Mouse (Mus musculus): ENCODE results near the gene Supv3l1.

DNA sequence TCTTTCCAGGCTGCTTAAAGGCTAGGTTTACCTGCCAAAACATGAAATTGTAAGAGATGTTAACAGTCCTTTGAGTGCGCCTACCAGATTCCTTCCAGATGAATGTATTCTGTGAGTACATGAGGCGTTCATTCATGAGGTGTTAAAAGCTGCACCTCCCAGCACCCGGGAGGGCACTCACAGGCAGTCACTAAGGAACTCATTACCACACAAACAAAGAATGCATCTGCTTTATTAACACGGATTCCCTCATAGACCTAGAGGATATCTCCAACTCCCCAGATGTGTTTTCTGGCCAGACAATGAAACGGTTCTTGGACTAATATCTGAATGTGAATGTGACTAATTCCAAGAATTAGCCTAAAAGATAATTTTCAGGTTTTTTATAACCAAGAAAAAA lies 21.6 kb upstream of the Supv3l1 start:
- TF ChIP-seq POLR2A (IDR thresholded peaks at IDR 0.05; ENCODE audit: low read depth, low read length) (no peak), CTCF (IDR thresholded peaks at IDR 0.05; ENCODE audit: extremely low read depth, insufficient read length, insufficient replicate concordance, low read depth, low read length) (no peak)
